Mouse (Mus musculus): Measurements from ENCODE around the gene Slc12a6.

GRCm38 (mm10) chr2:112249780-112250453 lies 15.7 kb upstream of the Slc12a6 start:
- TF ChIP-seq CTCF (IDR thresholded peaks at IDR 0.05; ENCODE audit: low read depth, low read length), result no peak
- no peak for TF ChIP-seq POLR2A (IDR thresholded peaks at IDR 0.05; ENCODE audit: borderline replicate concordance, low read depth, low read length)

All from bone marrow macrophage, adult 2 months (primary cell).